Mouse (Mus musculus) thymus, adult 2 months (tissue): ENCODE measurements around the gene Sdk2. TPM values are rescaled to one million over a fixed set of nuclear protein-coding genes. Genes with fewer than 3 reads are reported as not detected.

Experiments
- DNase-seq: peaks from one replicate; pipeline ENCODE4 v3.0.0; 2021
- H3K27ac ChIP-seq: fragments of 200-500 bp; 2 replicates; pipeline ENCODE4 v1.5.1; 2012; ENCODE audit warnings: low read length, control low read depth; ENCODE audit not compliant: control insufficient read depth, insufficient read depth
- H3K27me3 ChIP-seq: fragments of 200-500 bp; 2 replicates; pipeline ENCODE4 v1.6.1; 2012; ENCODE audit warnings: mild to moderate bottlenecking, low read length, moderate library complexity, mixed read lengths; ENCODE audit not compliant: control insufficient read depth, insufficient read depth
- H3K36me3 ChIP-seq: fragments of 200-500 bp; 2 replicates; pipeline ENCODE4 v1.6.1; 2012; ENCODE audit warnings: mild to moderate bottlenecking, low read length, moderate library complexity; ENCODE audit not compliant: control insufficient read depth, insufficient read depth
- H3K4me1 ChIP-seq: fragments of 200-500 bp; replicated peaks from 2 replicates; pipeline ENCODE4 v1.6.1; 2012; ENCODE audit warnings: low read length; ENCODE audit not compliant: control insufficient read depth, insufficient read depth
- H3K4me3 ChIP-seq: fragments of 200-500 bp; 2 replicates; pipeline ENCODE4 v1.5.1; 2012; ENCODE audit warnings: mild to moderate bottlenecking, low read length, control low read depth, moderate library complexity; ENCODE audit not compliant: control insufficient read depth, insufficient read depth
- CTCF ChIP-seq: fragments of 200-500 bp; IDR thresholded peaks from 2 replicates; pipeline ENCODE4 v1.5.1; 2012; ENCODE audit warnings: mild to moderate bottlenecking, control low read depth, low read length, moderate library complexity, borderline replicate concordance; ENCODE audit not compliant: control insufficient read depth, poor library complexity, insufficient read depth; ENCODE audit errors: extremely low read depth
- POLR2A ChIP-seq: fragments of 200-500 bp; IDR thresholded peaks from 2 replicates; pipeline ENCODE4 v1.6.1; 2012; ENCODE audit warnings: mild to moderate bottlenecking, low read length, control low read depth, moderate library complexity; ENCODE audit not compliant: control insufficient read depth, poor library complexity, insufficient read depth; ENCODE audit errors: extremely low read depth
- WGBS: fragments of 180-500 bp; shearing (Covaris S2); methylation state at CpG from one replicate; pipeline ENCODE4 v1.1.7; 2018; 5-methylcytosine and 5-hydroxymethylcytosine counted together
- polyA plus RNA-seq: library from polyadenylated mRNA; depleted of rRNA; stranded (reverse); fragments of >200 nt; gene quantifications from 2 replicates; pipeline ENCODE4 v1.2.3, GENCODE M21; 2012

Gene Sdk2
- polyA plus RNA-seq, 1 experiment, result 1.4 TPM

DNA sequence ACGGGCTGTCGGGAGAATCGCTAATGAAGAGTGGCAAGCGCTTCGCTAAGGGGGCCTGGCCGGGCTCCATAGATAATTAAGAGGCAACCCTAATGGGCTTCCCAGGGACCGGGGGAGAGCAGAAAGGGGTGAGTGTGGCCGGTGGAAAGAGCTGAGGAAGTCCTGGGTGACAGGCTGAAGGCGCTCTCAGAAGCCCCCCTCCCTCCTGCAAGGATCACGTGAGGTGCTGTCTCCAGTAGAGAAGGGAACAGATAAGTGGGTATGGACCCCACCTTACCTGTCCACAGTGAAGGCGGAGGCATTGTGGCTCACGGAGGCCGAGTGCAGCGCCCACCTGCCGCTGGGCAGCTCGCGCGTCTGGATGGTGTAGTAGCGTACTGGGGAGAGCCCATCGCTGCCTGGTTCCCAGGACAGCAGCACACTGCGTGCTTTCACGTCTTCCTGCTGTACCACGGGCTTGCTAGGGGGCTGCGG, 238.7 kb downstream of the Sdk2 start:
- Histone ChIP-seq H3K27ac (no peak overlapping the region), H3K36me3 (no peaks in the 10 kb centered on the region), H3K4me3 (no peak overlapping the region), H3K4me1 (no peaks in the 10 kb centered on the region), H3K27me3 (no peaks in the 10 kb centered on the region)
- no peak for TF ChIP-seq POLR2A
- 55% methylated on average over 24 of the region's 24 CpGs for WGBS
- no peak for DNase-seq

DNA sequence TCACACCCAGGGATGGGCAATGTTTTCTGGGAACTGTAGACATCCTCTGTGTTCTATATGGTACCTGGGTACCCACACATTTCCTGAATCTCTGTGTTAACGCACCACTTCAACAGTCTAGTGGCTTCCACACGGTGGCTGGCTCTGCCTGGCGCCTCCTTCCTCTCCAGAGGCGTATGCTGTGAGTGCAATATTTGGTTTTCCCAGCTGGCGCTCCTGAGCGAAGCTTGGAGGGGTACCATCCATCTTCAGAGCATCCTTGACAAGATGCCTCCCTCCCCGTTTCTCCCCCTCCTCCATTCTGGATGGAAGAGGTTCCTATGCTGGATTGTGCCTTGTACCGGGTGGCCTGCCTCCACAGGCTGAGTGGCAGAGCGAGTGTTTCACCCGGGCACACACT, 246.8 kb downstream of the Sdk2 start:
- WGBS, result 58% methylated on average over 10 of the region's 10 CpGs
- no peaks in the 10 kb centered on the region for H3K36me3 ChIP-seq
- H3K4me3 ChIP-seq, result no peak overlapping the region
- H3K4me1 ChIP-seq, result no peaks in the 10 kb centered on the region
- TF ChIP-seq POLR2A (no peak), CTCF (no peak)
- H3K27ac ChIP-seq, result no peak overlapping the region
- DNase-seq, result no peak
- no peaks in the 10 kb centered on the region for H3K27me3 ChIP-seq

DNA sequence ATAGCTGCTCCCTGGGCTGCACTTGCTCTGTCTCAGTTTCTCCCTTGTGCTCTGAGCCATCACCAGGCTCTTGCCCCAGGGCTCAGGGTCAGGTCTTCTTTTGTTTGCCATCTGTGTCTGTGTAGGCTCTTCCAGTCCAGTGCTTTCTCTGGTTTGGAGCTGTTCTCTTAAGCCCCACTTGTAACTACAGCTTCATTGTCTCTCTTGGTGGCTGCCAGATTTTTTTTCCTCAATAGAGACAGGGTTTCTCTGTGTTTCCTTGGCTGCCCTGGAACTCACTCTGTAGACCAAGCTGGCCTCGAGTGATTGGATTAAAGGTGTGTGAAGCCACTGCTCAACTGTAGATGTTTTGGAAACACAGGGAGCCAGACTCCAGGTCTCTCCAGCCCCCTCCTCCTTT, 247.8 kb downstream of the Sdk2 start:
- Histone ChIP-seq H3K27ac (no peak overlapping the region), H3K27me3 (no peaks in the 10 kb centered on the region), H3K4me3 (no peak overlapping the region), H3K4me1 (no peaks in the 10 kb centered on the region), H3K36me3 (no peaks in the 10 kb centered on the region)
- no peak for DNase-seq
- TF ChIP-seq POLR2A (no peak), CTCF (no peak)
- WGBS, result 74% methylated on average over 1 of the region's 1 CpGs

DNA sequence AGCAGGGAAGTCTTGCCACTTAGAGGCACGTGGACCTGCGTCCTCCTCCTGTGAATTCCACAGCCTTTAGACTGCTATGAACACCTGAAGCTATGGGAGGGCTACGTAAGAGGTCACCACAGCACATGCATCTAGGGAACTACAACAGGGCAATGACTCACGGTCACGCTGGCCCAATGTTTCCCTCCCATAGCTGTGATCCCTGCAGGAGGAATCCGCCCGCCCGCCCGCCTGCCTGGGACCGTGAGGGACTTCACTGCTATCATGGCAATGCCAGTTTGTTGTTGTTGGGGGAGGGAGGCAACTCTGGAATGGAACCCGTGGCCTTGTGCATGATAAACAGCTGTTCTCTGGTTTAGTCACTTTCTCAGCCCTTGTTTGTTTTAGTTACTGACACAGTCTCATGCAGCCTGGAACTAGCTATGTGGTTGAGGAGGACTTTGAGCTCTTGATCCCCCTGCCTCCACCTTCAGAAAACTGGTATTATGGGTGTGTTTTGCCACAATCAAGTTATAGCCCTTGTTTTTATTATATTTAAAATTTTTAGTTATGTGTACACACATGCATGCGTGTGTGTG, 249.8 kb downstream of the Sdk2 start:
- Histone ChIP-seq H3K27ac (no peak overlapping the region), H3K4me1 (no peaks in the 10 kb centered on the region), H3K36me3 (no peaks in the 10 kb centered on the region), H3K27me3 (no peaks in the 10 kb centered on the region), H3K4me3 (no peak overlapping the region)
- TF ChIP-seq CTCF (no peak), POLR2A (no peak)
- no peak for DNase-seq
- WGBS, result 81% methylated on average over 12 of the region's 12 CpGs

DNA sequence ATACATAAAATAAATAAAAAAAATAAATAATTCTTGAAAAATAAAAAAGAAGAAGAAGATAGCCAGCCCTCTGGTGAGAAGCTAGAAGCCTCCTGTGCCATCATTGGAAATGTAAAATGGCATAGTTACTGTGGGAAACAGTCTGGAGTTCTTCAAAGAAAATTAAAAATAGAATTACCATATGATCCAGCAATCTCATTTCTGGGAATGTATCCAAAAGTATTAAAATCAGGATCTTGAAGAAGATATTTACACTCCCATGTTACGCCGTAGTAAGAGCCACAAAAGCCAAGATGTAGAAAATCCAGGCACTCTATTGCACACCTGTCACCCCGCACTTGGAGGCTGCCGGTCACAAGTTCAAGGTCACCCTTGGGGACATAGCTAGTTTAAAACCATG, 250.4 kb downstream of the Sdk2 start:
- WGBS, result 93% methylated on average over 4 of the region's 4 CpGs

DNA sequence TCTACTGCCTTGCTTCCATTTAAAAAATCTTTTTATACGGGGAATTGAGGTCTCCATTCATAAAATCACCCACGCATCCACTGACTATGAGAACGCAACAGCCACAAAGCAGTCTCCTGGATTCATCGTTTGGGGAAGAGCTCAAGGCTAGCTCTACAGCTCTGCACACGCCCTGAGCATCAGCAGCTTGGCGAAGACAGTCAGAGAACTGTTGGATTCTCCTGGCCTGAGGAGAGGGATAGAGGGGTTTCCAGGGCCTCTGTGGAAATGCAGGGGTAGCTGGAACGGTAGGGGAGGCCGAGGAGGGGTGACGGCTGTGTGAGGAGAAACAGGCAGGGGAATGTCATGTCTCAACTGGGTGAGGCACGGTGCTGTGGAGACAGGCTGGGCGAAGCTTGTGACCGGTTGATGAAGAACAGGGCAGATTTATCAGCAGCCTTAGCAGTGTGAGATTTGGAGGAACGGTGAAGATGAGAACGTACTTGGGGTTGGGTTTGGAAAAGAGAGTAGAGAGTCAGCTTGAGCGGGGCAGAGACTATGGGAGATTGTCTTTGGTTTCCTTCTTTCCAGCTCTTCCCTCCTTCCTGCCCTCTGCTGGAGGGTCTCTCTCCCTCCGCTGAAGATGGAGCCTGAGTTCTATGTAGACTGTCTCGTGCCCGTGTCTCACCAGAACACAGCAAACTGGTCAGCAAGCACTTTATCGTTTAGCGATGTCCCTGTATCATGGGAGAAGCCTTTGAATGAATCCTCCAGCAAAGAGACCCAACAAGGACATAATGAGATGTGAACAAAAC, 255.1 kb downstream of the Sdk2 start:
- 63% methylated on average over 20 of the region's 20 CpGs for WGBS
- no peak for TF ChIP-seq POLR2A
- no peak for TF ChIP-seq CTCF
- no peaks in the 10 kb centered on the region for H3K27me3 ChIP-seq
- no peak overlapping the region for H3K27ac ChIP-seq
- DNase-seq, result no peak
- no peak overlapping the region for H3K4me3 ChIP-seq
- H3K4me1 ChIP-seq, result no peaks in the 10 kb centered on the region
- no peaks in the 10 kb centered on the region for H3K36me3 ChIP-seq

More for the DNA sequence above, 250.4 kb downstream of the Sdk2 start:
- no peaks in the 10 kb centered on the region for H3K27me3 ChIP-seq
- no peak overlapping the region for H3K4me3 ChIP-seq
- no peaks in the 10 kb centered on the region for H3K4me1 ChIP-seq
- DNase-seq, result no peak
- no peak overlapping the region for H3K27ac ChIP-seq
- no peaks in the 10 kb centered on the region for H3K36me3 ChIP-seq
- TF ChIP-seq CTCF, result no peak
- TF ChIP-seq POLR2A, result no peak
